ENCODE assay signal across 10 mouse cellular contexts in the genomic region with DNA sequence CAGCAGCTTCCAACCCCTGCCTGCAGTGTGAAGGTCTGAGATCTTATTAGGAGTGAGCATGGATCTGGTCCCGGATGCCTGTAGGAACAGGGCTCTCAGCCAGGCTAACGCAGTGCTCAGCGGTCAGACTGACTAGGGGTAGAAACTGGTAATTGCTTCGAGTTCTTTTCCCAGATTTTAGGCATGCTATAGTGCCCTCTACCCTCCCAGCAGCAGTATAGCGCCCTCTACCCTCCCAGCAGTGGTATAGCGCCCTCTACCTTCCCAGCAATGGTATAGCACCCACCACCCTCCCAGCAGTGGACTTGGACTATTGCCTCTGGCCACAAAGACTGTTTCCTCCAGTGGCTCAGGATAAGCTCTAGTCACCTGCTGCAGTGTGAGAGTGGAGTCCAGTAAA.
DNase-seq lines count a peak whose midpoint lies in the region; ATAC-seq and TF ChIP-seq lines count a peak whose summit lies in the region.
"Had no signal": no experiment of that assay in that cellular context is flagged by ENCODE, and none has a peak within 500 bp of the region (broad histone marks: within the 10 kb centered on the region; RNA-seq: fewer than 3 reads in every experiment).

No protein-coding gene starts in this region.

- H3K36me3 ChIP-seq in heart, postnatal 0 days (replicated peaks; ENCODE audit: control insufficient read depth, insufficient read depth, low read length): no peaks in the 10 kb centered on the region
- H3K36me3 ChIP-seq: limb, embryonic 12.5 days; stomach, embryonic 15.5 days had no signal

- no peak overlapping the region for H3K9ac ChIP-seq in heart, postnatal 0 days (replicated peaks; ENCODE audit: low read depth, low read length)
- H3K9ac ChIP-seq: limb, embryonic 12.5 days; stomach, embryonic 15.5 days had no signal

- H3K27ac ChIP-seq in heart, postnatal 0 days (ENCODE audit: low read depth): no peak overlapping the region
- H3K27ac ChIP-seq: limb, embryonic 12.5 days; stomach, embryonic 15.5 days had no signal

- H3K4me2 ChIP-seq in heart, postnatal 0 days (ENCODE audit: low read depth, low read length): no peak overlapping the region
- H3K4me2 ChIP-seq: limb, embryonic 12.5 days; stomach, embryonic 15.5 days had no signal

- 19% methylated on average over 6 of the region's 6 CpGs for WGBS in heart, postnatal 0 days

- peak; percentile 49 for ATAC-seq in heart, postnatal 0 days (ENCODE audit: insufficient read depth, low read depth)

- no peak for TF ChIP-seq EP300 in heart, postnatal 0 days (IDR thresholded peaks at IDR 0.05; ENCODE audit: low read depth)

- no peak overlapping the region for H3K4me3 ChIP-seq in heart, postnatal 0 days (ENCODE audit: low read depth, low read length)
- H3K4me3 ChIP-seq: limb, embryonic 12.5 days; stomach, embryonic 15.5 days had no signal

- H3K9me3 ChIP-seq in heart, postnatal 0 days (replicated peaks; ENCODE audit: control insufficient read depth, low read length): no peaks in the 10 kb centered on the region
- H3K9me3 ChIP-seq: limb, embryonic 12.5 days; stomach, embryonic 15.5 days had no signal

- no peaks in the 10 kb centered on the region for H3K27me3 ChIP-seq in heart, postnatal 0 days (ENCODE audit: control insufficient read depth, insufficient read depth, low read length)
- H3K27me3 ChIP-seq: limb, embryonic 12.5 days; stomach, embryonic 15.5 days had no signal

- H3K4me1 ChIP-seq in heart, postnatal 0 days (ENCODE audit: control insufficient read depth, insufficient read depth): no peaks in the 10 kb centered on the region; the same call in 1 of the 2 replicates
- H3K4me1 ChIP-seq: limb, embryonic 12.5 days; stomach, embryonic 15.5 days had no signal

- DNase-seq in heart, postnatal 0 days (ENCODE audit: low spot score): peak; percentile 52
- no peak for DNase-seq in heart, adult 9 months (ENCODE audit: low spot score in 2 of 2)
- DNase-seq in 3T3-L1 (ENCODE audit: low read depth, low spot score): peak; percentile 20
- DNase-seq in adrenal gland, adult 2 months: peak; percentile 47
- peak; percentile 28 for DNase-seq in embryo, embryonic 9.5 days (ENCODE audit: extremely low spot score)
- peak; percentile 47 for DNase-seq in testis, postnatal 10 days (ENCODE audit: low spot score)
- no peak for DNase-seq in spleen, postnatal 10 days (ENCODE audit: low spot score in 2 of 2)
- no peak for DNase-seq in layer of hippocampus, adult 9-11 months

- TF ChIP-seq CTCF in heart, postnatal 0 days (IDR thresholded peaks at IDR 0.05; ENCODE audit: low read depth): peak; percentile 84

Comparison
In these comparisons a context has a peak if more than half of its experiments do, and no peak if none do; other contexts are left out.
1. DNase-seq: peak in heart, postnatal 0 days (single experiment), 3T3-L1 (single experiment), adrenal gland, adult 2 months (single experiment), embryo, embryonic 9.5 days (single experiment) and testis, postnatal 10 days (single experiment); none in heart, adult 9 months (0 of 2), spleen, postnatal 10 days (0 of 2) and layer of hippocampus, adult 9-11 months (single experiment).